Mouse (Mus musculus) gastrocnemius, adult 18-20 months (tissue): ENCODE data around the gene Lgals9. TPM values are rescaled to one million over a fixed set of nuclear protein-coding genes. Genes with fewer than 3 reads are reported as not detected.
"Not testable (repeated sequence)": the region's sequence is repeated elsewhere in the genome, so short reads cannot be mapped to it uniquely, and the experiment has no call there.

Experiments used
- DNase-seq: peaks from one replicate; pipeline ENCODE4 v3.0.0; 2021; ENCODE audit warnings: low spot score
- total RNA-seq, 2 experiments: library from RNA; stranded (reverse); gene quantifications; 2 replicates each; pipeline ENCODE4 v1.2.3; 2021

Gene Lgals9
- total RNA-seq, 2 experiments from 2014 or later = 6.0 to 9.3 TPM

DNA sequence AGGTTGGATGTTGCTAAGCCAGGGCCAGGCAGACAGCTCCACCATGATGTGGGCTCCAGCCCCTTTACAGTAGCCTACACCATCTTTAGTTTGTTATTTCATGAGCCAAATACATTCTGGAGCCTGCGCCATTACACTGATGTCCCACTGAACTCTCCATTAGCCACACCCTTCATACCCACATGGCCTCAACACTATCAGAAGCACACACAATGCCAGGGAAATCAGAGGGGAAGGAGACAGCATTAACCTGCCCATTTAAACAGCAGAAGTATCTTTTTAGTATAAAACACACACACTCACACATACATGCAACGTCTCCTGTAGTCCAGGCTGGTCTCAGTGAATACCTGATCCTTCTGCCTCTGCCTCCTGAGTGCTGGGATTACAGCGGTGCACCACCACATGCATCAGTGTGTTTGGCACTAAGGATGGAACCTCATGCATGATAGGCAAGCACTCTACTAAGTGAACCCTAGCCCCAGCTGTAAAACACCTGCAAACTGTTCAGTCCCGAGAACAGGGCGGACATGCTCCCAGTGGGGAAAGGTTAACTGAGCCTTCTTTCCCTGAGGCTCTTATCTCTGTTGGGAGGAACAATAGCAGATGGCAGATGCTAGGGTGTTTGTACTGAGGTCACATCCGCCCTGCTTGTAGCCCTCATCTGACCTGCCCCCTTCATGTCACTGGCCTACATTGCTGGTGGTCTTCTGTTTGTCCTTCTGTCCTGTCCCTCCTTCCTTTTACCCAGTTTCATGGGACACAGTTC, 23.4 kb upstream of the Lgals9 start:
- DNase-seq = no peak

DNA sequence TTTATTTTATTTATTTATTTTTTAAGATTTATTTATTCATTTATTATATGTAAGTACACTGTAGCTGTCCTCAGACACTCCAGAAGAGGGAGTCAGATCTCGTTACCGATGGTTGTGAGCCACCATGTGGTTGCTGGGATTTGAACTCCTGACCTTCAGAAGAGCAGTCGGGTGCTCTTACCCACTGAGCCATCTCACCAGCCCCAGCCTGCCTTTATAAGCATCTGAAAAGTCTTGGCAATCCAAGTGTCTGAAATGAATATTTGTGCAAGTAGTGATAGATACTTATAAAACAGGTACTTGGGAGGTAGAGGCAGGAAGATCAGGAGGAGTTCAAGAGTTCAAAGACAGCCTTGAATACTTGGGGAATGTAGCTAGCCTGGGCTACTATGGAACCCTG, 22.6 kb upstream of the Lgals9 start:
- DNase-seq = not testable (repeated sequence)

DNA sequence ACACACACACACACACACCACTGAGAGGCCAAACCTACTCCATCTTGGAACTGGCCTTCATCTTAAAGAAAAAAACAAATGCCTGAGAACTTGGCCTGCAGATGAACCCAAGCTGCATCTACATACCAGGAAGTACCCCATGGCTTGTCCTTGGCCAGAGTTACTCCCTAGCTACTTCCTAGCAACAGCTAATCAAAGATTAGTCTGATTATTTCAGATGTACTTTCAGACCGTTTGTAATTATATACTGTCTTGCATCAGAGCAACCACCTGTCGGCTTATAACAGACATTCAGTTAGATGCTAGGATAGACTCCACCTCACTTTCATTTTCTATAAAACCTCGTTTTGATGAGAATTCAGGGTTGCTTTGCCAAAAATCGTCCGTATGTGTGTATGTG, 21.7 kb upstream of the Lgals9 start:
- DNase-seq = no peak

DNA sequence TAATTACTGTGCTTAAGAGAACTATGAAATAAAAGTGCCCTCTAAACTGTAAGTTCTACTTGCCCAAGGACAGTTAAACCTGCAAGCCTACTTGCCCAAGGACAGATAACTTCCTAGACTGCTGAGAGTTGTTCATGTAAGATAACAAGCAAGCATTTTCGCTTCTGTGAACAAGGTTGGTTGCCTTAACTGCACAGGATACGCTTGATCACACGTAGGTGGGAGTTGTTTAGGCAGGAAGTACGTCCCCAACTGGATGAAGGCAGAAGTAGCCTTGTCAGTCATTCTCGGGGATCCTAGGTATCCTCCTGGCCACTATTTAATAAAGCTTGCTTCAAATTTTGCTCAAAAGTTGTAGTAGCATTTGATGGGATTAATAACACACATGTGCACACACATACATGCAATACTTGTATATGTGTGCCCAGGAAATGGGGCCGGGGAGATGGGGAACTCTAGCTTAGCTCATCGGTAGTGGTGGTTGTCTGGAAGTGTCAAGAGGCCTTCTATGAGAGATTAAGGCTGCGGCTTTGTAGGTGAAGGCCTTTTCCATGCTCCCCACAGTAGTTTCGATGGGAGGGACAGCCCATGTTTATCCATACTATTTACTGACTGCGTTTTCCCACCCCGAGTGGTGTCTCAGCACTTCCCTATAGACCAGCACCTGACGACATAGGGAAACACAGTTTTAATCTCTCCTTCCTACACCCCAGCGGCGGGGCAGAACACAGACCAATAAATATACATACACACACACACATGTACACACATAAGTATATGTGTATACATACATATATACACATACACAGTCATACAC, 21.0 kb upstream of the Lgals9 start:
- DNase-seq = no peak

DNA sequence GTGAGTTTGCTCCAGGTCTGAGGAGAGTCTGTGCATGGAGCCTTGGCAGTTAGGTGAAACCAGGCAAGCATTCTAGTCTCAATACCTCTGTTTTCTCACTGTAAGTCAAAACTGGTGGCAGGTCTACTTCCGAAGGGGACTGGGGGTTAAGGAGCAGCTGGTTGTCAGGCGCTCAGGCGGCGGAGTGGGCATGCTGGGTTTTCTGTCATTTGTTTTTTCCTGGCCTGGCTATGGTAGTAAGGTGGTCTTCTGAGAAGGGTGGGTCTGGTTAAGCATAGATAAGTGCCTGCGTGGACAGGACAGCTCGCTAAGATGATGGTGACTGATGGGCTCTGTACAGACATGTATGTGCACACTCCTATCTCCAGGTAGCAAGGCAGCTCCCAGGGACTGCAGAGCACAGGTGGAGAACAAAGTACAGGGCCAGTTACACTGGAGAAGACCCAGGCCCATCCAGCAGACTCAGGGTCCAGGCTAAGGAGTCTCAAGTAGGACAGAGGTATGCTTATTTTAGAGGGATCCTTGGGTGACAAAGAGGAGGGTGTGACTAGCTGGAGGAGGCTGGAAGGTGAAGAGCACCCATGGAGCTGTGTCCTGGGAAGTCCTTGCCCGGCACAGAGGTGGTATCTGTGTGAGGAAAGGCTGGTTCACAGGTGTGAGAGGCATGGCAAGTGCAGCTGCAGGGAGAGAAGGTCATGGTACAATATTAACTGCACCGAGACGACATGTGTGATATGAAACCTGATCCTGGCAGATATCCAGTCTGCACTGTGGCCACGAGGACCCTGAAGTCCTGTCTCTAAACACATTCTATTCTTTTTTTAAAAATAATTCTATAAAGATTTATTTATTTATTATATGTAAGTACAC, 19.3 kb upstream of the Lgals9 start:
- no peak for DNase-seq

DNA sequence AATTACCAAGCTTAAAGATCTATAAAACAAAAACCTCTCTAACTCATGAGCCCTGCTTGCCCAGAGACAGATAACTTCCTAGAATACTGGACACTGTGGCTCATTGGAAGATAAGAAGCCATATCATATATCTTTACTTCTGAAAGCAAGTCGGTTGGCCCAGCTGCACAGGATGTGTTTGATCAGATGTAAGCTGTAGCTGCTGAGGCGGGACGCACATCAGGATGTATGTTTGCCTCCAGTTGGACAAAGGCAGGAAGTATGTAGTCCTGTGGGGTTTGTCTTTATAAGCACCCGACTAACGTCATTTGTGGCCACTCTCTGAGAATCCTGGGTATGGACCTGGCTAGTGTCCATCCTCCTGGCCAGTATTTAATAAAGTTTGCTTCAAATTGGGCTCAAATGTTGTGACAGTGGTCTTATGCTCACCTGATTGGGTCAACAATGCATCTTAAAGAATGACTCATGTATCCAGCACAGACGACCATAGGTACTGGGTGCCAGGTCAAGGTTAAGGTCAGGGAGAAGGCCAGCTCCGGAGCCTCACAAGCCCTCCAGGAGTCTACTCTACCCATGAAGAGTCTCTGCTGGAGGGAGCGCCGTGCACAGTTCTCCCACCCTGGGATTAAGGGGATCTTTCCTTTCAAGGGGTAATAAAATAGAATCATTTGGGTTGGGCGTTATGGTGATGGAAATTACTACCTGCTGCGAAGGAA, 18.5 kb upstream of the Lgals9 start:
- DNase-seq = no peak

DNA sequence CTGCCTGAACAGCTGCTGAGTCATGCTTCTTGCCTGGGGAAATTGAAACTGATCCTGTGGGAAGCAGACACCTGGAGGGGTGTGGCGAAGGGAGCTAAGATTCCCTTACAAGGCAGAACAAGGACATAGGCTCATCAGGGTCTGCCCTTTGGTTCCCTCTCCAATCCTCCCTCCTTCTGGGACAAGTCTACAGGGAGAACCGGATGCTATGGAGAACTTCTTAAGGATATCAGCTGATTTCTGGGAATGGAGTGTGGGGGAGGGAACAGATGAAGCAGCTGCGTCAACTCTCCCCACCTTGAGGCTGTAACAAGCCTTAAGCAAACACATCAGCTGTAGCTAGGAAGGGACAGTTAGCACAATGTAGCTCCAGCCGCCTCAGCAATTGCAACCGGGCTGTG, 17.8 kb upstream of the Lgals9 start:
- DNase-seq = no peak

DNA sequence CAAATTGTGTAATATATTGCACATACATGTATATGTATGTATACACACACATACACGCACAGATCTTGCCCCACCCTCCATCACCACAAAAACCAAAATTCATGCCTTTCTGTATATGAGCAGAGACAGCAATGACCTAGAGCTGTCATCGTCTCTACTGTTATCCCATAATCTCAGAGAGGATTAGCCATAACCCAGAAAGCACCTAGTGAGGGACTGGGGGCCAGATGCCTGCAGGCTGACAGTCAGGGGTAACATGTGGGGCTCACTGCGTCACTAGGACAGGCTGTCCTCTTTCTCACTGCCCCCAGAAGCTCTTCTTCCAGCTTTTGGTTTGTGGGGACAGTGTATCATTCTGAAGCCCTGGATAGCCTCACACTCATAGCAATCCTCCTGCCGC, 17.1 kb upstream of the Lgals9 start:
- DNase-seq = no peak

DNA sequence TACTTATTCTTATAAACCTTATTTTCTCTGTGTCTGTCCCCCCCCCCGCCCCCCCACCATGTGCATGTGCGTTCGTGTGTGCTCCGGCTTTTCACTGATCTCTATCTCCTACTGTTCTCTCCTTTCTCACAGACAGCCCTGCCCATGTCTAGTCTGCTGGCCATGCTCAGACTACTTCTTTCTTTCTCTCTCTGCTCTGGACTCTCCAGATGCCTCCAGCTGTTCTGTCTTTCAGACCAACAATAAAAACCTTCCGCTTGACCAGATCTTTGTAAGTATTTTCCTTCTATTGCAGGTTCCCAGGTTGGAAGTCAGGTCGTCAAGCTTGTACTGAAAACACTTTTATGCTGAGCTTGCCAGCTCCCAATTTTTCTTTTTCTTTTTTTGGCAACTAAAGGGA, 14.4 kb upstream of the Lgals9 start:
- DNase-seq = no peak

DNA sequence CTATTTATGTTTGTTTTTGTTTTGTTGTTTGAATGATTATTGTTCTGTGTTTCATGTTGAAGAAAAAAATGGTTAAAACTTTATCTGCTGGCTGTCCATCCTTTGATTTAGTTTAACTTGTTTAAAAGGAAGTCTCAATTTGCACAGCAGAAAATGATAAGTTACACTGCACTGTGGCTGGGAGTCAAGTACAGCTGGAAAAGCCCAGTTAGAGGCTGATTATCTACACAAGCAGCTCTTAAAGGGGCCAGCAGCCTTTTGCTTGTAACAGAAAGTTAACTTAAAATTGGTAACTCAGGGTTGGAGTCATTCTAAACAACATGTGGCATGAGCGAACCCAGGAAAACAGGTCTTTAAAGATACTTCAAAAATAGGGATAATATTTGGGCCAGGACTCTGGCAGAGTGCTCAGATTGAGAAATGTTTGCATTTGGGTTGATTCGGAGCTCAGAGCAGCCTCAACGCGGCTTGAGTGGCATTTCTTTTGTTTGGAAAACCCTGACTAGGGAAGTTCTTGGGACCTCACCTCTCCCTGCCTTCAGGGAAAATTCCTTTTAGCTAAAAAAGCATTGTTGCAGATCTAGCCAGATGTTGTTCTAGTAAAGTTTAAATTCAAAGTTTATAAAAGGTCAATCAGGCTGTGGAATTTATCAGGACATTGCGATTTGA, 6.3 kb upstream of the Lgals9 start:
- not testable (repeated sequence) for DNase-seq

DNA sequence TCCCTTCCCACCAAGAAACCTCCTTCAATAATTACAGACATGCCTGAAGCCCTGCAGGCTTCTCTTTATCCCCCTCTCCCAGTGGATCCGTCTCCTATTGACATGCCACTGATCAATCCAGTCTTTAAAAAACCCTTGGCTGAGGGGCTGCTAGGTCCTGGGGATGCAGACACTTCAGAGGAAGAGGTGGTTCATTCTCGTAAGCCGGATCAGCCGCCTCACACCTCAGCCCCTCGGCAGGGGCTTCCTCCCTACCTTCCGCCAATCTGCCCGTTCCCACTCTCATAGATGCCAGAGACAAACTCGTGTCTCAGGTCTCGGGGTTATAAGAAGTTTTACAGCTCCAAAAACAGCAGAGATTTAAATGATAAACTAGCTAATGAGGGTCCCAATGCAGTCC, 5.3 kb upstream of the Lgals9 start:
- DNase-seq = no peak

DNA sequence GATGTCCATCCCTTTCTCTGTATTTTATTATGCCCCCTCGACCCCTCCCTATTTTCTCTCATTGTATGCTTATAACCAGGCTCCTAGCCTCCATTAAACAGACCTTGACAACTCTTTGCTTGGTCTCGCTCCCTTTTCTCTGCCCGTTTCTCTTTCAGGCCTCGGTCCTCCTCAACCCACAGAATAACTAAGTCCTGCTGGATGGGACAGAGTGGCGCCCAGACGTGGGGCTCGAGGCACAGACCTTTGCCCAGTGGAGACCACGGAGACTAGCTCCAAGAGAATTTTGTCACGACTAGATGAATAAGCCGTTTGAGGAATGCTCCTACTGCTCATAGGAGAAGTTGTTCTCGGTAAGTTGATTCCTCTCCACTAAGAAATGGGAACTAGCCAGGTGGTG, 4.5 kb upstream of the Lgals9 start:
- not testable (repeated sequence) for DNase-seq

DNA sequence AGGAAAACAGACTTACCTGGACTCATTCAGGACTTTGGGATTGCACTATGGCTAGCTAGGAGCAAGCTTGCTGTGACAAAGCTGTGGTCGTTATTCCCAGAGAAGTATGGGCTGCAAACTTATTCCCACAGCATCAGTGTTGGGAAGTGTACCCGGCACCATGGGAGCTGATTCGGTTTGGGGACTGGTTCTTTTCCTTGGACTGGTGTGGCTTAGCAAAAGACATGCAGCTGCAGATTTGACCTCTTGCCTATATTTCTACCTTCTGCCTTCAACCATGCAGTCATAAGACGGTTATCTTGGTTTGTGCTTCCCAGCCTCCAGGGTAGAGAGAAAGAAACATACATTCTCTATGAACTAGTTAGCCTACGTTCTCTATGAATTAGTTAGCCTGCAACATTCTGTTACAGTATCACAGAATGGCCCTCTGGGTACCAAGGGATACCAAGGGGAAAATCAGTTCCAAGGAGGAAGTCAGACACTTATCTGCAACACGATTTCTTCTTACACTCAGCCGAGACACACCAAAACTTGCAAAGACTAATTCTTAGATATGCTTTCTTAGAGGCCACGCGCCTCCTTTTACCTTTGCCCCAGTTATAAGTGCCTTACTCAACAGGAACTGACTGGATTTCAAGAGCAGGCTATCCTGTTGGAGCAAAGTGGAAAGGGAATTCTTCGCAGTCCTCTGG, 1.7 kb upstream of the Lgals9 start:
- no peak for DNase-seq

DNA sequence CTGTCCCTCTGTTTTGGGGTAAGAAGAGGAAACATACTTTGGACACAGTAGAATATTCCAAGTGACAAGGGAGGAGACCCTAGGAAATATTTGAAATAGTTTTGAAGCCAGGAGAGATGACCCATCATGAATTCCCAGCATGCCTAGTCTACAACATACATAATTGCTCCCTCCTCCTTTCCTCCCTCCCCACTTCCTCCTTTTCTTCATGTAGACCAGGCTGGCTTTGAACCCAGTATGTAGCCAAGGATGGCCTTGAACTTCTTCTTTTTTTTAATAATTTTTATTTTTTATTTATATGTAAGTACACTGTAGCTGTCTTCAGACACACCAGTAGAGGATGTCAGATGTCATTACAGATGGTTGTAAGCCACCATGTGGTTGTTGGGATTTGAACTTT, 759 bp upstream of the Lgals9 start:
- no peak for DNase-seq

DNA sequence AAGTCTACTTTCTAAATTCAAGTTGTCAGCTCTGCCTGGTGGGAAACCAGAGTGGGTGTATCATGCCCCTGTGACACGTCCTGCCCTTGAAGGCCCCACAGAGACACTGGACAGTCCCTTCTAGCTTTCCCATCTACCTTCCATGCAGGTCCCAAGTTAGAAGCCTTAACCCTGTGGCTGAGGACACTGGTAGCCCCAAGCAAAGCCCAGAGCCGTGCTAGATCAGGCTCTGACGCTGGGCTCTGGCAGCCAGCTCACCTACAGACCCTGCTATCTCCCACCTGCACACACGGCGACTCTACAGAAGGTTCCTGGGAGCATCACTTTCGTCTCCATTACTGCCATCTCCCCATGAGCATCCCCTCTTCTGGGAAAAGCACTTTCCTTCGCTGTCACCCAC, 1.2 kb downstream of the Lgals9 start:
- no peak for DNase-seq

DNA sequence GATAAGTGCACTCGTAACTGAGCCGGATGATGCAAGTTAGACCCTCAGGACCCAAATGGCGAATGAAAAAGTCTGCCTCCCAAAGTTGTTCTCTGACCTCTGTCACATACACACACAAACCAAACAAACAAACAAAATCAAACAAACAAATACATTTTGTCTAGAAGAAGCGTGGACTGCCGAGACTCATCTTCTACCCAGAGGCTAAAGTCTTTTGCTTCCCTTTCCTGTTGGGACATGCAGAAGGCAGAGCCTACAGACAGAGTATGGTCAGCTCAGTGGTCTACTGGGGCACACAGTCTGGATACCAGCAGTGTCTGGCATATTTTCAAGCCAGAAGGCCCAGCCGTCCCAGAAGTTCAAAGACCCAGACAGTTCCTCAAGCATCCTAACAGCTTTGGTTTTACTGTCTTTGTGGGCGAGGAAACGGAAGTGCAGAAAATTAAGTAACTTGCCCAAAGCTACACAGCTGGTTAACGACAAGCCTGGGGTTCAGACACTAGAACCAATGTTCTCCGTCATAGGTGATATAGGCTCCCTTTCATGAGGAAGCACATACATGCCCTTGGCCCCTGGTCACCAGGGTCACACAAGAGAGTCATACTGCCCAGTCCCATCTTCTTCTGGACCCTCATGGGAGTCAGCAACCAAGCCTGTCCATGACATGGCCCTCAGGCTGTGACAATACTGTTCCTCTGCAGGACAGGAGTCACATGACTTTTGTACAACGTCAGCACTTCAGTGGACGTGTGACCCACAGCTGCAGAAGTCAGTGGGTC, 2.0 kb downstream of the Lgals9 start:
- no peak for DNase-seq

DNA sequence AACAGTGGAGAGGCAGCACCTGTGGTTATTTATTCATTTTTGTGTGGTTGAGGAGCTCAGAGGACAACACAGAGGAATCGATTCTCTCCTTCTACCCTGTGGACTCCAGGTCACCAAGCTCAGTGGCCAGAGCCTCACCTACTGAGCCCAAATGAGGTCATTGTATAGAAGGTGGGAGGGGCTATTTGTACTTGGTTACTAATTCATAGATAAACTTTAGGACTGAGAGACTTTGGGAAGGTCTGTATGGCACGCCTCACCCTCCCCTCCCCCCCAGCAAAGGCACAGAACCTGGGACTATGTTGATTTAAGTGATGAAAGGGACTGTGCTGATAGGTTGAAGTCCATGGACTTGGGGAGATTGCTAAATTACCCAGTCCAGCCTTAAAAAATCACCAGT, 2.7 kb downstream of the Lgals9 start:
- DNase-seq = no peak

DNA sequence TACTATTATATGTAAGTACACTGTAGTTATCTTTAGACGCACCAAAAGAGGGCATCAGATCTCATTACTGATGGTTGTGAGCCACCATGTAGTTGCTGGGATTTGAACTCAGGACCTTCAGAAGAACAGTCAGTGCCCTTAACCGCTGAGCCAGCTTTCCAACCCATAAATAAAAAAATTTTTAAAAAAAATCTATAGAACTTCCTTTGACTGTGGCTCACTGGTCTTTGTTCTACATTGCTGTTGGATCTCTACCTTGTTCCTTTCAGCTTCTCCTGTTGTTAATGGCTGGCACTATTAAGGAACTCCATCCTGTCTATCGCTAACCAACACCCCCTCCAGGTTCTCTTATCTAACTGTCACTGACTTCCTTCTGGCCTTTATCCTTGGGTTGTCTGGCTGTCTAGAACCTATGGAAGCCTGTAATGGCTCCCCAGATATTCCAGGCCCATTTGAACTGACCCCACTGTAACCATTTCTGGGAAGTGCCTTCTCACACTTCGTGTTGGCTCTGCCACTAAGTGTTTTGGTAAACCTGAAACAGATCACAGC, 4.6 kb downstream of the Lgals9 start:
- DNase-seq = no peak
